8 mouse cellular contexts compared by ENCODE assay signal in the genomic region with DNA sequence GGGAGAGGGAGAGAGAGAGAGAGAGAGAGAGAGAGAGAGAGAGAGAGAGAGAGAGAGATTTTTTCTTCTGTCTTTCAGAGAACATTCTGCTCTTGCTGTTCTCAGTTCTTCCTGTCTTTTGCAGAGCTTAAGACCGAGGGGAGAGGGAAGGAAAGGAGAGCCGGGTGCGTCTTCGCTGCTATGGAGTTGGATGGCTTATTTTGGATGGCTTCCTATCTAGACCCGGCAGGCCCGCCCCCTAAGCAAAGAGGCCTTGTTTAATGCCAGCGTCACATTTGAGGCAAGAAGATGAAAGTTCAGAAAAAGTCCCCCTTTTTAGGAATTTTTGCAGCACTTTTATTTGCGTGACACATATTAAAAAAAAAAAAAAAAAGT. TPM values are rescaled to one million over a fixed set of nuclear protein-coding genes. Genes with fewer than 3 reads are reported as not detected.
DNase-seq lines count a peak whose midpoint lies in the region; ATAC-seq and TF ChIP-seq lines count a peak whose summit lies in the region.

No protein-coding gene starts in this region.

- peak overlapping the region; percentile 71 for H3K9ac ChIP-seq in hindbrain, embryonic 16.5 days (ENCODE audit: low read depth, low read length)
- peak overlapping the region; percentile 67 for H3K9ac ChIP-seq in lung, embryonic 14.5 days
- H3K9ac ChIP-seq in stomach, embryonic 15.5 days, result peak overlapping the region; percentile 16; the same call in 1 of the 2 replicates

- no peak for TF ChIP-seq CTCF in left cerebral cortex, adult 2 months (IDR thresholded peaks at IDR 0.05)
- TF ChIP-seq CTCF in embryonic fibroblast, embryonic 13.5 days (IDR thresholded peaks at IDR 0.05; ENCODE audit: borderline replicate concordance, insufficient read depth, low read length), result no peak
- no peak for TF ChIP-seq CTCF in lung, embryonic 14.5 days (IDR thresholded peaks at IDR 0.05; ENCODE audit: low read depth)

- H3K4me2 ChIP-seq in hindbrain, embryonic 16.5 days (ENCODE audit: low read length), result peak overlapping the region; percentile 79
- peak overlapping the region; percentile 68 for H3K4me2 ChIP-seq in lung, embryonic 14.5 days
- peak overlapping the region; percentile 77 for H3K4me2 ChIP-seq in stomach, embryonic 15.5 days

- peaks cover 18% of the 10 kb centered on the region for H3K4me1 ChIP-seq in embryonic fibroblast, embryonic 13.5 days (ENCODE audit: control insufficient read depth, insufficient read depth, low read length)
- peaks cover 25% of the 10 kb centered on the region for H3K4me1 ChIP-seq in hindbrain, embryonic 16.5 days (ENCODE audit: control insufficient read depth, insufficient read depth, low read depth, low read length)
- no peaks in the 10 kb centered on the region for H3K4me1 ChIP-seq in lung, embryonic 14.5 days (ENCODE audit: insufficient read depth)
- H3K4me1 ChIP-seq in stomach, embryonic 15.5 days, result peaks cover 15% of the 10 kb centered on the region

- no peak for TF ChIP-seq POLR2A in embryonic fibroblast, embryonic 13.5 days (IDR thresholded peaks at IDR 0.05; ENCODE audit: low read depth, low read length)

- no peaks in the 10 kb centered on the region for H3K36me3 ChIP-seq in hindbrain, embryonic 16.5 days (ENCODE audit: control insufficient read depth, insufficient read depth, low read length)
- no peaks in the 10 kb centered on the region for H3K36me3 ChIP-seq in lung, embryonic 14.5 days (ENCODE audit: insufficient read depth)
- no peaks in the 10 kb centered on the region for H3K36me3 ChIP-seq in stomach, embryonic 15.5 days

- ATAC-seq in hindbrain, embryonic 16.5 days, result peak; percentile 34; the same call in 1 of the 2 replicates
- peak; percentile 60 for ATAC-seq in lung, embryonic 14.5 days (ENCODE audit: insufficient read depth)
- ATAC-seq in stomach, embryonic 15.5 days (ENCODE audit: insufficient read depth, low FRiP score, low read depth), result no peak

- DNase-seq in left cerebral cortex, adult 2 months (ENCODE audit: extremely low spot score in 1 of 2, low spot score in 2 of 2), result no peak
- no peak for DNase-seq in left cerebral cortex, postnatal 4 days
- DNase-seq in lung, embryonic 14.5 days, result peak; percentile 69
- DNase-seq in frontal cortex, postnatal 36 days (ENCODE audit: low spot score in 2 of 2), result no peak
- DNase-seq in urinary bladder, adult 2 months (ENCODE audit: low spot score), result no peak

- no peaks in the 10 kb centered on the region for H3K27me3 ChIP-seq in hindbrain, embryonic 16.5 days (replicated peaks; ENCODE audit: control insufficient read depth, insufficient read depth, low read length)
- H3K27me3 ChIP-seq in lung, embryonic 14.5 days (ENCODE audit: insufficient read depth, low read length), result no peaks in the 10 kb centered on the region
- H3K27me3 ChIP-seq in stomach, embryonic 15.5 days (replicated peaks), result no peaks in the 10 kb centered on the region

- H3K9me3 ChIP-seq in hindbrain, embryonic 16.5 days (ENCODE audit: control insufficient read depth, low read length), result no peaks in the 10 kb centered on the region
- no peaks in the 10 kb centered on the region for H3K9me3 ChIP-seq in lung, embryonic 14.5 days (ENCODE audit: low read depth, low read length)
- no peaks in the 10 kb centered on the region for H3K9me3 ChIP-seq in stomach, embryonic 15.5 days

- H3K4me3 ChIP-seq in left cerebral cortex, adult 2 months, result peak overlapping the region; percentile 51
- no peak overlapping the region for H3K4me3 ChIP-seq in embryonic fibroblast, embryonic 13.5 days (ENCODE audit: insufficient read depth, low read length)
- H3K4me3 ChIP-seq in hindbrain, embryonic 16.5 days (ENCODE audit: low read length), result peak overlapping the region; percentile 45
- H3K4me3 ChIP-seq in lung, embryonic 14.5 days (ENCODE audit: low read depth, low read length), result peak overlapping the region; percentile 35
- H3K4me3 ChIP-seq in stomach, embryonic 15.5 days (replicated peaks), result peak overlapping the region; percentile 47

- 12% methylated on average over 8 of the region's 8 CpGs for WGBS in hindbrain, embryonic 16.5 days
- 6% methylated on average over 8 of the region's 8 CpGs for WGBS in lung, embryonic 14.5 days
- WGBS in stomach, embryonic 15.5 days, result 10% methylated on average over 8 of the region's 8 CpGs

- H3K27ac ChIP-seq in left cerebral cortex, adult 2 months, result peak overlapping the region; percentile 99
- H3K27ac ChIP-seq in embryonic fibroblast, embryonic 13.5 days (ENCODE audit: insufficient read depth, low read length), result peak overlapping the region; percentile 30
- H3K27ac ChIP-seq in hindbrain, embryonic 16.5 days (ENCODE audit: low read depth, low read length), result peak overlapping the region; percentile 81
- peak overlapping the region; percentile 91 for H3K27ac ChIP-seq in lung, embryonic 14.5 days (ENCODE audit: low read depth)
- peak overlapping the region; percentile 76; the same call in 1 of the 2 replicates for H3K27ac ChIP-seq in stomach, embryonic 15.5 days

- intact Hi-C loops in left cerebral cortex, adult 2 months (cut with DNase I), result loop anchor here (1.0 to 10.0 kb wide), 8 partner anchors 128 to 809 kb away; a partner anchor contains a TSS
- intact Hi-C loops in left cerebral cortex, postnatal 4 days (cut with DNase I), result loop anchor here (5.0 kb wide), 2 partner anchors 128 to 577 kb away; no protein-coding TSS in a partner anchor

RNA-seq across cellular contexts. Expression of a gene that starts 30.0 kb away (rescaled TPM):
- 10 to 100 TPM; 68.5 to 69.7 TPM for total RNA-seq in left cerebral cortex, adult 2 months (2021)
- 10 to 100 TPM; 64.8 to 76.0 TPM for total RNA-seq in left cerebral cortex, postnatal 4 days (2021)
- polyA plus RNA-seq in embryonic fibroblast, embryonic 13.5 days (2011; ENCODE audit: insufficient read length, low read depth, missing spikeins), result 54.2 and 80.9 TPM in 2 replicates
- 48.5 and 64.7 TPM in 2 replicates for polyA plus RNA-seq in hindbrain, embryonic 16.5 days (2015; fragmentation: Nextera tagmentation; extraction: Ambion mirVana)
- polyA plus RNA-seq in lung, embryonic 14.5 days (2014; fragmentation: Nextera tagmentation; extraction: Ambion mirVana), result 54.4 and 61.7 TPM in 2 replicates
- 68.0 and 70.7 TPM in 2 replicates for polyA plus RNA-seq in stomach, embryonic 15.5 days (2015; fragmentation: Nextera tagmentation; extraction: Ambion mirVana)
- polyA plus RNA-seq in urinary bladder, adult 2 months (2012; rRNA removed), result 46.2 and 52.4 TPM in 2 replicates

Comparison
In these comparisons a context has a peak if more than half of its experiments do, and no peak if none do; other contexts are left out.
1. H3K27ac ChIP-seq: peak in every context shown above with its lines; median percentile 99 in left cerebral cortex, adult 2 months; 91 in lung, embryonic 14.5 days; 81 in hindbrain, embryonic 16.5 days; 76 in stomach, embryonic 15.5 days; 30 in embryonic fibroblast, embryonic 13.5 days.
2. H3K9ac ChIP-seq: peak in every context shown above with its lines; median percentile 71 in hindbrain, embryonic 16.5 days; 67 in lung, embryonic 14.5 days; 16 in stomach, embryonic 15.5 days.